Mouse (Mus musculus) liver, embryonic 14.5 days (tissue): ENCODE data around the gene Gm27027.

Experiments
- CTCF ChIP-seq: IDR thresholded peaks from 2 replicates; pipeline ENCODE4 v1.5.1; 2016; ENCODE audit warnings: antibody characterized with exemption, low read depth, control low read depth
- EP300 ChIP-seq: IDR thresholded peaks from 2 replicates; pipeline ENCODE4 v1.6.1; 2016; ENCODE audit warnings: antibody characterized with exemption, low read depth

- TF ChIP-seq EP300 = no peak
- peak; percentile 46 for TF ChIP-seq CTCF
Observed at GRCm38 (mm10) chr2:93944099-93944498, 52.1 kb downstream of the Gm27027 start.
